Mouse (Mus musculus): ENCODE data around the gene Hcn3. TPM values are rescaled to one million over a fixed set of nuclear protein-coding genes. Genes with fewer than 3 reads are reported as not detected.
A peak's percentile ranks its signal among the peaks of the same experiment; 100 is the strongest.

The Hcn3 gene
- polyA plus RNA-seq, 1 experiment from 2014 or later: 19.5 TPM

DNA sequence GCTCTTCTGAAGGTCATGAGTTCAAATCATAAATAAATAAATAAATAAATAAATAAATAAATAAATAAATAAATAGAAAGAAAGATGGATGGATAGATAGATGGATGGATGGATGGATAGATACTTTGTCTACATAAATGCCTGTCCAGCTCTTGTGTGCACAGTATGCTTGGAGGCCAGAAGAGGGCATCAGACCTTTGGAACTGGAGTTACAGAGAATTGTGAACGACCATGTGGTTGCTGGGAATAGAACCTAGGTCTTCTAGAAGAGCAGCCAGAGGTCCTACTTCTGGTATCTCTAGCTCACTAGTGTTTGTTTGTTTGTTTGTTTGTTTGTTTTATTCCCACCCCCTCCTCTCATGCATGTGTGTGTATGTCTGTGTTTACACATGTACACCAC, 33.4 kb upstream of the Hcn3 start:
- Histone ChIP-seq H3K4me3 (no peak overlapping the region), H3K9ac (no peak overlapping the region), H3K9me3 (no peaks in the 10 kb centered on the region), H3K4me1 (0 out of 2 replicates have a peak, but pooled peaks cover 6% of the 10 kb centered on the region), H3K36me3 (peaks cover 7% of the 10 kb centered on the region), H3K27ac (no peak overlapping the region), H3K4me2 (replicated peaks) (no peak overlapping the region), H3K27me3 (replicated peaks) (no peaks in the 10 kb centered on the region)
- ATAC-seq (ENCODE audit: low FRiP score, low read depth): no peak
- 70% methylated on average over 1 of the region's 1 CpGs for WGBS

DNA sequence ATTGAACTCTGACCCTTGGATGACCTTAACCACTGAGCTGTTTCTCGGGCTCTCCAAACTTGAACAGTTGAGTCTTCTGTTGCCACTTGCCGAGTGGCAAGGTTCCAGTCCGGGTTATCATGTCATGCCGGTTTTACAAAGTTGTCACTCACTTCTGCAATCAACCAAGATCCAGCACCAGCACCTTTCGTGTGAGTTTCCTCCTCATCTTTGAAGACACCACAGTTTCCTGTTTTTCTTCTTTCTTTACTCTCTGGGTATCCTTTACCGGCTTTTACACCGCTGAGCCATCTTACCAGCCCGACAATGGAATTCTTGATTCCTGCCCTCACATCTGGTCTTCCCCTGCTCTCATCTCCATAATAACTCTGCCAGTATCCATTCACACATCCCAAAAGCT, 30.4 kb upstream of the Hcn3 start:
- no peaks in the 10 kb centered on the region for H3K27me3 ChIP-seq (replicated peaks)
- 86% methylated on average over 8 of the region's 8 CpGs for WGBS
- H3K4me2 ChIP-seq (replicated peaks): no peak overlapping the region
- no peak overlapping the region for H3K27ac ChIP-seq
- peaks cover 2% of the 10 kb centered on the region for H3K4me1 ChIP-seq
- no peaks in the 10 kb centered on the region for H3K9me3 ChIP-seq
- no peak overlapping the region for H3K4me3 ChIP-seq
- peaks cover 17% of the 10 kb centered on the region for H3K36me3 ChIP-seq
- ATAC-seq (ENCODE audit: low FRiP score, low read depth): no peak
- no peak overlapping the region for H3K9ac ChIP-seq

DNA sequence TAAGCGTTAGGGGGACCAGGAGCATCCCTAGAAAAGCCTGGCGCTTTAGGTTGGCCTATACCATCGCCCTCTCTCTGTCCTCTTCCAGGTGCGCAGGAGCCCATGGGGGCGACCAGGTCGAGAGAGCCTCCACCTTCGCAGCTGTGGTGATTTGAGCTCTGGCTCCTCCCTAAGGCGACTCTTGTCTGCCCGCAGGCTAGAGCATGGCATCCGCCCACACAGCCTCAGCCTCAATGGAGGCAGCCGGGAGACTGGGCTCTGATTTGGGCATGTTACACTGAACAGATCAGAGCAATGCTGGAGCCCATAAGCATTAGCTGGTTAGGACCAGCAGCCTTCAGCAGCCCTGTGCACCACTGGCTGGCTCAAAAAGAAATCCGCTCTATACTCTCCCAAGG, 28.5 kb upstream of the Hcn3 start:
- no peak for ATAC-seq (ENCODE audit: low FRiP score, low read depth)
- Histone ChIP-seq H3K4me1 (peaks cover 22% of the 10 kb centered on the region), H3K27ac (no peak overlapping the region), H3K9me3 (no peaks in the 10 kb centered on the region), H3K36me3 (peaks cover 17% of the 10 kb centered on the region), H3K9ac (no peak overlapping the region), H3K27me3 (replicated peaks) (no peaks in the 10 kb centered on the region), H3K4me3 (no peak overlapping the region), H3K4me2 (replicated peaks) (no peak overlapping the region)
- 75% methylated on average over 12 of the region's 12 CpGs for WGBS

DNA sequence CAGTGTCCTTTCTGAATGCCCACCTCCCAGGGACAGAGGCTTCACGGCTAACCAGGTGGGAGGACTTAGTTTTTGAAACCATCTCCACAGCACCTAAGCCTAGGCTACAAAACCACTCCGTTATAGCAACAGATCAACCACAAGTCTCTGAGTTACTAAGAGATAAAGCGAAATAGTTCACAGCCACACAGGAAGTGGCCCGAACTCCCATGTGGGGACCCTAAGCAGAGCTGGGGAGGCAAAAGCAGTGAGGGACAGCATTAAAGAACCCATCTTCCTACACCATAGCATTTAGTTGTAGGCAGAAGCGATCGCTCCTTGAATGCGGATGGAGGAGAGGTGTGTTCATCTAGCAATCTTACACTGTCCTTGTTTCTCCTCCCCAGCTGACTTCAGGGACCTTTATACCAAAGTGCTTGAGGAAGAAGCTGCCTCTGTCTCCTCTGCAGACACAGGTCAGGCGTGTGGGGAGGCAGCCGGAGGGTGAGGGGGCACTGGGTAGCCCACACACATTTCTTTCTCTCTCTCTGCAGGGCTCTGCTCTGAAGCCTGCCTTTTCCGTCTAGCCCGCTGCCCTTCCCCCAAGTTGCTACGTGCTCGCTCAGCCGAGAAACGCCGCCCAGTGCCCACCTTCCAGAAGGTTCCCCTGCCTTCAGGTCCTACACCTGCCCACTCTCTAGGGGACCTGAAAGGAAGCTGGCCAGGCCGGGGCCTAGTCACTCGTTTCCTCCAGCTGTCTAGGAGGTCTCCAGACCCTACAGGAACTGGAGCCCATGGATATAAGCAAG, 27.9 kb upstream of the Hcn3 start:
- no peak overlapping the region for H3K27ac ChIP-seq
- H3K27me3 ChIP-seq (replicated peaks): no peaks in the 10 kb centered on the region
- H3K4me2 ChIP-seq (replicated peaks): no peak overlapping the region
- ATAC-seq (ENCODE audit: low FRiP score, low read depth): no peak
- H3K9me3 ChIP-seq: no peaks in the 10 kb centered on the region
- no peak overlapping the region for H3K9ac ChIP-seq
- 75% methylated on average over 18 of the region's 18 CpGs for WGBS
- H3K4me3 ChIP-seq: no peak overlapping the region
- H3K4me1 ChIP-seq: peaks cover 24% of the 10 kb centered on the region
- H3K36me3 ChIP-seq: peaks cover 17% of the 10 kb centered on the region

- no peak for ATAC-seq (ENCODE audit: low FRiP score, low read depth)
- Histone ChIP-seq H3K9me3 (no peaks in the 10 kb centered on the region), H3K9ac (0 out of 2 replicates have a peak overlapping the region, but pooled peaks have one; percentile 29), H3K27ac (no peak overlapping the region), H3K27me3 (replicated peaks) (no peaks in the 10 kb centered on the region), H3K4me3 (no peak overlapping the region), H3K36me3 (peaks cover 20% of the 10 kb centered on the region), H3K4me1 (peaks cover 24% of the 10 kb centered on the region), H3K4me2 (replicated peaks) (0 out of 2 replicates have a peak overlapping the region, but pooled peaks have one; percentile 7)
- WGBS: 49% methylated on average over 23 of the region's 23 CpGs
Observed at GRCm38 (mm10) chr3:89187197-89187596, 27.2 kb upstream of the Hcn3 start.

GRCm38 (mm10) chr3:89183959-89184315, 23.9 kb upstream of the Hcn3 start:
- ATAC-seq (ENCODE audit: low FRiP score, low read depth): no peak
- H3K27me3 ChIP-seq (replicated peaks): no peaks in the 10 kb centered on the region
- peaks cover 52% of the 10 kb centered on the region for H3K36me3 ChIP-seq
- peak overlapping the region; percentile 85 for H3K4me2 ChIP-seq (replicated peaks)
- WGBS: 80% methylated on average over 6 of the region's 6 CpGs
- H3K27ac ChIP-seq: no peak overlapping the region
- peak overlapping the region; percentile 78 for H3K9ac ChIP-seq
- H3K9me3 ChIP-seq: no peaks in the 10 kb centered on the region
- H3K4me3 ChIP-seq: peak overlapping the region; percentile 53
- H3K4me1 ChIP-seq: peaks cover 26% of the 10 kb centered on the region

DNA sequence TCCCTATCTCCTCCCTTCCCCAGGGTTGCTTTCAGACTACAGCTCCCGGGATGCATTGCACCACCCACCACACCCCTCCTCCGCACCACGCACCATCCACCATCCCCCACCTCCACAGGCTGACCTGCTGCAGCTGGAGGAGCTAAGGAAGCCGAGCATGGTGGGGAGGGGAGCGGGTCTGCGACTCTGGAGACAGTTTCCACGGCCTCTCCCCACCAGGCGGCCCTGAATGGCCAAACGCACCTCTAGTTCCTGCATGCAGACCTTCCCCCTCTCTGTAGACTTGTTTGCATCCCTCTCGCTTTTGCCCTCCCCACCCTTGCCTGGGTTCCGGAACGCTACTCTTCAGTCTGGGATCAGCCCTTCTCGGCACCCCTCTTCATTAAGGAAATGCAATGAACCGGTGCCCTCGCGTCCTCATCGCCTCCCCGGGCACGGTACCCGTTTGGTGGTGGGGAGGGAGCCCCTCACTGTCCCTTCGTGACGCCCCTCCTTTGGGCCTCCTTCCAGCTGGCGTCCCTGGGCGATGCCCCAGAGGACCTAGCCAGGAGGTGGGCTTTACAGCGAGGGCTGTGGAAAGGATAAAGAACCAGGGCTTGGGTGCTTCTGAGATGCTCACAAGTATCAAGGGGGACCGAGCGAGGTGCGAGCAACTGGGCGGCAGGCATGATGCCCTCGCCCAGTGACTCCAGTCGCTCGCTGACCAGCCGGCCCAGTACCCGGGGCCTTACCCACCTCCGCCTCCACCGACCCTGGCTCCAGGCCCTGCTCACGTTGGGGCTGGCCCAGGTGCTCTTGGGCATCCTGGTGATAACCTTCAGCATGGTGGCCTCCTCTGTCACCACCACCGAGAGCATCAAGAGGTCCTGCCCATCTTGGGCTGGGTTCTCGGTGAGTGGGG, 23.3 kb upstream of the Hcn3 start, which contains the start of gene Fam189b:
Fam189b (plus strand) TSS at position 86 of the 901 bp plus-strand sequence.
- no peaks in the 10 kb centered on the region for H3K27me3 ChIP-seq (replicated peaks)
- peak; percentile 94 for ATAC-seq (ENCODE audit: low FRiP score, low read depth)

GRCm38 (mm10) chr3:89182531-89183057, 22.6 kb upstream of the Hcn3 start:
- Histone ChIP-seq H3K27me3 (replicated peaks) (no peaks in the 10 kb centered on the region), H3K4me3 (peak overlapping the region; percentile 53), H3K9me3 (no peaks in the 10 kb centered on the region), H3K9ac (peak overlapping the region; percentile 78), H3K4me1 (peaks cover 38% of the 10 kb centered on the region), H3K27ac (0 out of 2 replicates have a peak overlapping the region, but pooled peaks have one; percentile 33), H3K36me3 (peaks cover 45% of the 10 kb centered on the region), H3K4me2 (replicated peaks) (peak overlapping the region; percentile 85)
- WGBS: 50% methylated on average over 7 of the region's 7 CpGs
- ATAC-seq (ENCODE audit: low FRiP score, low read depth): peak; percentile 23

More for the DNA sequence above, 23.3 kb upstream of the Hcn3 start, which contains the start of gene Fam189b:
- H3K36me3 ChIP-seq: peaks cover 47% of the 10 kb centered on the region
- peak within 1 kb of the TSS; percentile 78 for H3K9ac ChIP-seq
- peaks cover 33% of the 10 kb centered on the region for H3K4me1 ChIP-seq
- 6% methylated on average over 39 of the region's 39 CpGs for WGBS
- H3K4me2 ChIP-seq (replicated peaks): peak within 1 kb of the TSS; percentile 85
- peak within 1 kb of the TSS; percentile 33 for H3K27ac ChIP-seq
- peak within 1 kb of the TSS; percentile 53 for H3K4me3 ChIP-seq
- no peaks in the 10 kb centered on the region for H3K9me3 ChIP-seq

- ATAC-seq (ENCODE audit: low FRiP score, low read depth): no peak
- H3K4me2 ChIP-seq (replicated peaks): no peak overlapping the region
- WGBS: 91% methylated on average over 27 of the region's 27 CpGs
- H3K36me3 ChIP-seq: peaks cover 38% of the 10 kb centered on the region
- no peak overlapping the region for H3K4me3 ChIP-seq
- peaks cover 38% of the 10 kb centered on the region for H3K4me1 ChIP-seq
- no peak overlapping the region for H3K27ac ChIP-seq
- no peak overlapping the region for H3K9ac ChIP-seq
- H3K9me3 ChIP-seq: no peaks in the 10 kb centered on the region
- H3K27me3 ChIP-seq (replicated peaks): no peaks in the 10 kb centered on the region
Observed at GRCm38 (mm10) chr3:89181749-89182500, 21.9 kb upstream of the Hcn3 start.

GRCm38 (mm10) chr3:89179056-89179455, 19.1 kb upstream of the Hcn3 start:
- no peak overlapping the region; the same call in 1 of the 2 replicates for H3K4me3 ChIP-seq
- H3K36me3 ChIP-seq: peaks cover 64% of the 10 kb centered on the region
- 92% methylated on average over 11 of the region's 11 CpGs for WGBS
- no peaks in the 10 kb centered on the region for H3K27me3 ChIP-seq (replicated peaks)
- ATAC-seq (ENCODE audit: low FRiP score, low read depth): no peak
- no peaks in the 10 kb centered on the region for H3K9me3 ChIP-seq
- no peak overlapping the region for H3K27ac ChIP-seq
- peak overlapping the region; percentile 90; the same call in 1 of the 2 replicates for H3K4me2 ChIP-seq (replicated peaks)
- peaks cover 22% of the 10 kb centered on the region for H3K4me1 ChIP-seq
- H3K9ac ChIP-seq: no peak overlapping the region

GRCm38 (mm10) chr3:89178107-89178385, 18.1 kb upstream of the Hcn3 start:
- ATAC-seq (ENCODE audit: low FRiP score, low read depth): no peak
- Histone ChIP-seq H3K4me2 (replicated peaks) (peak overlapping the region; percentile 90), H3K27me3 (replicated peaks) (no peaks in the 10 kb centered on the region), H3K4me3 (peak overlapping the region; percentile 61), H3K27ac (no peak overlapping the region), H3K9ac (peak overlapping the region; percentile 79), H3K9me3 (no peaks in the 10 kb centered on the region), H3K4me1 (peaks cover 14% of the 10 kb centered on the region), H3K36me3 (peaks cover 74% of the 10 kb centered on the region)
- WGBS: 8% methylated on average over 6 of the region's 6 CpGs
